Mouse (Mus musculus) midbrain, embryonic 12.5 days (tissue): ENCODE data around the gene Ncoa3. TPM values are rescaled to one million over a fixed set of nuclear protein-coding genes. Genes with fewer than 3 reads are reported as not detected.

ENCODE experiments used
- ATAC-seq: fragments of 200-750 bp; cut with Nextera tagmentation; 2 replicates; pipeline ENCODE4 v1.8.0; 2017; ENCODE audit warnings: low read depth, moderate TSS enrichment, moderate library complexity; ENCODE audit not compliant: low FRiP score
- H3K27ac ChIP-seq: fragments of 300-500 bp; sonication (generic); replicated peaks from 2 replicates; pipeline ENCODE4 v1.5.1; 2016; ENCODE audit warnings: mild to moderate bottlenecking
- H3K27me3 ChIP-seq: fragments of 300-500 bp; sonication (generic); 2 replicates; pipeline ENCODE4 v1.6.1; 2016; ENCODE audit warnings: mild to moderate bottlenecking
- H3K36me3 ChIP-seq: fragments of 300-500 bp; sonication (generic); 2 replicates; pipeline ENCODE4 v1.6.1; 2016
- H3K4me1 ChIP-seq: fragments of 300-500 bp; sonication (generic); 2 replicates; pipeline ENCODE4 v1.6.1; 2016
- H3K4me2 ChIP-seq: fragments of 300-500 bp; sonication (generic); replicated peaks from 2 replicates; pipeline ENCODE4 v1.6.1; 2016; ENCODE audit warnings: mild to moderate bottlenecking, moderate library complexity
- H3K4me3 ChIP-seq: fragments of 300-500 bp; sonication (generic); 2 replicates; pipeline ENCODE4 v1.5.1; 2016; ENCODE audit warnings: mild to moderate bottlenecking
- H3K9ac ChIP-seq: fragments of 300-500 bp; sonication (generic); replicated peaks from 2 replicates; pipeline ENCODE4 v1.6.1; 2016; ENCODE audit warnings: mild to moderate bottlenecking, moderate library complexity
- H3K9me3 ChIP-seq: fragments of 300-500 bp; sonication (generic); 2 replicates; pipeline ENCODE4 v1.6.1; 2016; ENCODE audit warnings: mild to moderate bottlenecking
- WGBS: fragments of 180-500 bp; shearing (Covaris S2); methylation state at CpG from one replicate; pipeline ENCODE4 v1.1.7; 2016; 5-methylcytosine and 5-hydroxymethylcytosine counted together
- polyA plus RNA-seq: library from polyadenylated mRNA; unstranded; fragments of >200 nt; fragmentation: Nextera tagmentation; extraction: Ambion mirVana; gene quantifications from 2 replicates; pipeline ENCODE4 v1.2.1, GENCODE M21; 2016

The Ncoa3 gene
- polyA plus RNA-seq, 1 experiment from 2014 or later = 15.7 TPM

GRCm38 (mm10) chr2:166112986-166113385 lies 120.5 kb downstream of the Ncoa3 start:
- H3K4me3 ChIP-seq = no peak overlapping the region
- no peaks in the 10 kb centered on the region for H3K9me3 ChIP-seq
- ATAC-seq = no peak
- H3K4me1 ChIP-seq = peaks cover 11% of the 10 kb centered on the region
- H3K27me3 ChIP-seq = peaks cover 6% of the 10 kb centered on the region; the same call in 1 of the 2 replicates
- H3K4me2 ChIP-seq = no peak overlapping the region
- no peak overlapping the region for H3K27ac ChIP-seq
- WGBS = 93% methylated on average over 11 of the region's 11 CpGs
- peaks cover 16% of the 10 kb centered on the region for H3K36me3 ChIP-seq
- no peak overlapping the region for H3K9ac ChIP-seq

GRCm38 (mm10) chr2:166115571-166116277 lies 123.3 kb downstream of the Ncoa3 start:
- Histone ChIP-seq H3K36me3 (peaks cover 16% of the 10 kb centered on the region), H3K4me3 (no peak overlapping the region), H3K4me1 (peaks cover 11% of the 10 kb centered on the region), H3K9ac (no peak overlapping the region), H3K27me3 (peaks cover 6% of the 10 kb centered on the region; the same call in 1 of the 2 replicates), H3K9me3 (no peaks in the 10 kb centered on the region), H3K27ac (no peak overlapping the region), H3K4me2 (no peak overlapping the region)
- WGBS = 94% methylated on average over 15 of the region's 15 CpGs
- ATAC-seq = no peak

GRCm38 (mm10) chr2:166116278-166116608 lies 123.8 kb downstream of the Ncoa3 start:
- Histone ChIP-seq H3K4me3 (no peak overlapping the region), H3K9ac (no peak overlapping the region), H3K4me1 (peaks cover 11% of the 10 kb centered on the region), H3K36me3 (peaks cover 16% of the 10 kb centered on the region), H3K27me3 (peaks cover 6% of the 10 kb centered on the region; the same call in 1 of the 2 replicates), H3K4me2 (no peak overlapping the region), H3K27ac (no peak overlapping the region), H3K9me3 (no peaks in the 10 kb centered on the region)
- ATAC-seq = no peak
- 90% methylated on average over 7 of the region's 7 CpGs for WGBS

DNA sequence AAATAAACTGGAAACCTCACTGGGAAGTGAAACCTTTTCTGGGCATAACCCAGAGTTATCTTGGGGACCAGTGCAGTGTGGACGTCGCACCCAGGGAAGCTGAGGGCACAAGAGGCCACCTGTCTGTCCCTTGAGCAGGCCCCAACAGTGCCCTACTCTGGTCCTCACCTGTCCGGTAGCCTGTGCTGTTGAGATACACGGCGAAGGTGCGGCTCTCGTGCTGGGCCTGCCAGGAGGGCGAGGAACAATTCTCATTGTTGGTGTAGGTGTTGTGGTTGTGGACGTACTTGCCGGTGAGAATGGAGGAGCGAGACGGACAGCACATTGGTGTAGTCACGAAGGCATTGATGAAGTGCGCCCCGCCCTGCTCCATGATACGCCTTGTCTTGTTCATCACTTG lies 124.3 kb downstream of the Ncoa3 start:
- 96% methylated on average over 16 of the region's 16 CpGs for WGBS

DNA sequence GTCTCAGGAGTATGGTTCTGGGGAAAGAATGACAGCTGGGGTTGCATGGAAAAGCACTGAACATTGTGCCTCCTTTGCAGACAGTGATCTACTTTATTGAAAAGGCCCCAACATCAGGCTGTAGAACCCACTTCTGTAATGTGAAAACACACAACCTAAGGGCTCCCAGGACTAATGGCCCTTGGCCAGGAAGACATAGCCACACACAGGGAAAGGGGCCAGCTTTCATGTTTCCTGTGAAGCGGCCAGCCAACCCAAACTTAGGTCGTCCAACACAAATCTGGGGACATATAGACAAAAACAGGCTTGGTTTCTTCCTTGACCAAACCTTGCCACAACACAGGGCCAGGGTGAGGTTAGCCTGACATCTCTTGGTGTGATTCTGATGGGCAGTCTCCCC lies 127.6 kb downstream of the Ncoa3 start:
- peaks cover 21% of the 10 kb centered on the region for H3K36me3 ChIP-seq
- no peak overlapping the region for H3K27ac ChIP-seq
- H3K4me2 ChIP-seq = no peak overlapping the region
- H3K27me3 ChIP-seq = no peaks in the 10 kb centered on the region
- no peak overlapping the region for H3K4me3 ChIP-seq
- no peak for ATAC-seq
- WGBS = 85% methylated on average over 2 of the region's 2 CpGs
- H3K9me3 ChIP-seq = no peaks in the 10 kb centered on the region
- no peak overlapping the region for H3K9ac ChIP-seq
- H3K4me1 ChIP-seq = no peaks in the 10 kb centered on the region

More for the DNA sequence above, 124.3 kb downstream of the Ncoa3 start:
- peaks cover 11% of the 10 kb centered on the region for H3K4me1 ChIP-seq
- H3K9me3 ChIP-seq = no peaks in the 10 kb centered on the region
- peaks cover 6% of the 10 kb centered on the region; the same call in 1 of the 2 replicates for H3K27me3 ChIP-seq
- H3K27ac ChIP-seq = no peak overlapping the region
- H3K4me2 ChIP-seq = no peak overlapping the region
- ATAC-seq = no peak
- H3K4me3 ChIP-seq = no peak overlapping the region
- H3K9ac ChIP-seq = no peak overlapping the region
- H3K36me3 ChIP-seq = peaks cover 16% of the 10 kb centered on the region

- H3K9me3 ChIP-seq = no peaks in the 10 kb centered on the region
- 86% methylated on average over 14 of the region's 14 CpGs for WGBS
- H3K4me3 ChIP-seq = no peak overlapping the region
- peaks cover 8% of the 10 kb centered on the region for H3K36me3 ChIP-seq
- no peaks in the 10 kb centered on the region for H3K27me3 ChIP-seq
- no peak for ATAC-seq
- H3K4me2 ChIP-seq = no peak overlapping the region
- no peak overlapping the region for H3K27ac ChIP-seq
- H3K9ac ChIP-seq = no peak overlapping the region
- no peaks in the 10 kb centered on the region for H3K4me1 ChIP-seq
Observed at GRCm38 (mm10) chr2:166121681-166122355, 129.4 kb downstream of the Ncoa3 start.

- Histone ChIP-seq H3K4me2 (no peak overlapping the region), H3K27ac (no peak overlapping the region), H3K9me3 (no peaks in the 10 kb centered on the region), H3K27me3 (no peaks in the 10 kb centered on the region), H3K9ac (no peak overlapping the region), H3K4me1 (no peaks in the 10 kb centered on the region), H3K36me3 (0 out of 2 replicates have a peak, but pooled peaks cover 5% of the 10 kb centered on the region), H3K4me3 (no peak overlapping the region)
- 95% methylated on average over 6 of the region's 6 CpGs for WGBS
- ATAC-seq = no peak
Observed at GRCm38 (mm10) chr2:166122781-166123180, 130.3 kb downstream of the Ncoa3 start.

Other genes starting within 250 kb of the Ncoa3 start
- 70.6 and 71.2 TPM in 2 replicates for gene Zmynd8, start 93.6 kb upstream of the Ncoa3 start, polyA plus RNA-seq
- gene Sulf2, start 163.0 kb downstream of the Ncoa3 start, polyA plus RNA-seq = 76.1 and 113 TPM in 2 replicates